Comparison of ENCODE assay signal across 10 mouse cellular contexts in genomic region chr7:45491264-45491663, GRCm38 (mm10). TPM values are rescaled to one million over a fixed set of nuclear protein-coding genes. Genes with fewer than 3 reads are reported as not detected.
DNase-seq lines count a peak whose midpoint lies in the region; ATAC-seq lines count a peak whose summit lies in the region.
"Had no signal": no experiment of that assay in that cellular context is flagged by ENCODE, and none has a peak within 500 bp of the region (broad histone marks: within the 10 kb centered on the region; RNA-seq: fewer than 3 reads in every experiment).

No protein-coding gene starts in this region.

- no peak for ATAC-seq in embryonic facial prominence, embryonic 15.5 days (ENCODE audit: insufficient number of reproducible peaks, low FRiP score, low TSS enrichment, low read depth)
- ATAC-seq: forebrain, postnatal 0 days had no signal

- no peaks in the 10 kb centered on the region for H3K27me3 ChIP-seq in embryonic facial prominence, embryonic 15.5 days
- no peaks in the 10 kb centered on the region for H3K27me3 ChIP-seq in hindbrain, embryonic 10.5 days (ENCODE audit: insufficient read depth, poor library complexity, severe bottlenecking)

- H3K36me3 ChIP-seq in embryonic facial prominence, embryonic 15.5 days: peaks cover 42% of the 10 kb centered on the region
- peaks cover 49% of the 10 kb centered on the region for H3K36me3 ChIP-seq in hindbrain, embryonic 10.5 days

- DNase-seq in ovary, adult 18-20 months (ENCODE audit: low spot score): peak; percentile 40
- DNase-seq in ovary, postnatal 10 days (ENCODE audit: low spot score): no peak
- DNase-seq in liver: peak; percentile 63
- no peak for DNase-seq in thymus, postnatal 36 days
- no peak for DNase-seq in spleen, postnatal 10 days (ENCODE audit: low spot score in 2 of 2)
- no peak for DNase-seq in hindbrain, embryonic 10.5 days (ENCODE audit: low spot score)
- DNase-seq: forebrain, postnatal 0 days; retina, postnatal 1 day had no signal

- no peak overlapping the region for H3K9ac ChIP-seq in embryonic facial prominence, embryonic 15.5 days
- H3K9ac ChIP-seq: forebrain, postnatal 0 days had no signal

- no peak overlapping the region for H3K4me3 ChIP-seq in embryonic facial prominence, embryonic 15.5 days (replicated peaks)
- H3K4me3 ChIP-seq in hindbrain, embryonic 10.5 days: no peak overlapping the region
- H3K4me3 ChIP-seq: left cerebral cortex, adult 2 months had no signal

- 0 out of 2 replicates have a peak overlapping the region, but pooled peaks have one; percentile 24 for H3K4me2 ChIP-seq in embryonic facial prominence, embryonic 15.5 days (replicated peaks)

- peaks cover 20% of the 10 kb centered on the region for H3K4me1 ChIP-seq in embryonic facial prominence, embryonic 15.5 days
- H3K4me1 ChIP-seq in hindbrain, embryonic 10.5 days (replicated peaks): peaks cover 39% of the 10 kb centered on the region

- H3K27ac ChIP-seq in embryonic facial prominence, embryonic 15.5 days (replicated peaks): peak overlapping the region; percentile 31; the same call in 1 of the 2 replicates
- no peak overlapping the region for H3K27ac ChIP-seq in hindbrain, embryonic 10.5 days
- H3K27ac ChIP-seq: left cerebral cortex, adult 2 months had no signal

- WGBS in embryonic facial prominence, embryonic 15.5 days: 16% methylated on average over 3 of the region's 3 CpGs
- WGBS in hindbrain, embryonic 10.5 days: 24% methylated on average over 3 of the region's 3 CpGs

- H3K9me3 ChIP-seq in embryonic facial prominence, embryonic 15.5 days (replicated peaks): no peaks in the 10 kb centered on the region
- no peaks in the 10 kb centered on the region for H3K9me3 ChIP-seq in hindbrain, embryonic 10.5 days

RNA-seq across cellular contexts. Expression of gene Dhdh, which starts 2.7 kb away (rescaled TPM):
- polyA plus RNA-seq in embryonic facial prominence, embryonic 15.5 days (2015; fragmentation: Nextera tagmentation; extraction: Ambion mirVana): 4.4 and 5.1 TPM in 2 replicates
- 4.8 and 6.7 TPM in 2 replicates for polyA plus RNA-seq in hindbrain, embryonic 10.5 days (2016; fragmentation: Nextera tagmentation; extraction: Ambion mirVana)

RNA-seq across cellular contexts. Expression of gene Gm45808, which starts 4.7 kb away (rescaled TPM):
- not detected in 2 replicates for polyA plus RNA-seq in embryonic facial prominence, embryonic 15.5 days (2015; fragmentation: Nextera tagmentation; extraction: Ambion mirVana)
- not detected in 2 replicates for polyA plus RNA-seq in hindbrain, embryonic 10.5 days (2016; fragmentation: Nextera tagmentation; extraction: Ambion mirVana)
- polyA plus RNA-seq: forebrain, postnatal 0 days had no signal

RNA-seq across cellular contexts. Expression of gene Tulp2, which starts 9.6 kb away (rescaled TPM):
- polyA plus RNA-seq in embryonic facial prominence, embryonic 15.5 days (2015; fragmentation: Nextera tagmentation; extraction: Ambion mirVana): 1.1 and 1.8 TPM in 2 replicates
- polyA plus RNA-seq in hindbrain, embryonic 10.5 days (2016; fragmentation: Nextera tagmentation; extraction: Ambion mirVana): 0.47 and 1.2 TPM in 2 replicates

RNA-seq across cellular contexts. Expression of gene Nucb1, which starts 18.9 kb away (rescaled TPM):
- polyA plus RNA-seq in embryonic facial prominence, embryonic 15.5 days (2015; fragmentation: Nextera tagmentation; extraction: Ambion mirVana): 258 and 262 TPM in 2 replicates
- 110 and 115 TPM in 2 replicates for polyA plus RNA-seq in hindbrain, embryonic 10.5 days (2016; fragmentation: Nextera tagmentation; extraction: Ambion mirVana)

RNA-seq across cellular contexts. Expression of gene Bax, which starts 24.6 kb away (rescaled TPM):
- 156 and 158 TPM in 2 replicates for polyA plus RNA-seq in embryonic facial prominence, embryonic 15.5 days (2015; fragmentation: Nextera tagmentation; extraction: Ambion mirVana)
- polyA plus RNA-seq in hindbrain, embryonic 10.5 days (2016; fragmentation: Nextera tagmentation; extraction: Ambion mirVana): 264 and 295 TPM in 2 replicates

Comparison
In these comparisons a context has a peak if more than half of its experiments do, and no peak if none do; other contexts are left out.
1. DNase-seq: peak in ovary, adult 18-20 months (single experiment) and liver (single experiment); none in ovary, postnatal 10 days (single experiment), thymus, postnatal 36 days (0 of 2), spleen, postnatal 10 days (0 of 2) and hindbrain, embryonic 10.5 days (single experiment).